ENCODE assay signal across 17 mouse cellular contexts in genomic region chr15:11297960-11298359, GRCm38 (mm10).
"Had no signal": no experiment of that assay in that cellular context is flagged by ENCODE, and none has a peak within 500 bp of the region (broad histone marks: within the 10 kb centered on the region; RNA-seq: fewer than 3 reads in every experiment).

No protein-coding gene starts in this region.

- H3K9me3 ChIP-seq: limb, embryonic 12.5 days; liver, embryonic 13.5 days; lung, embryonic 15.5 days; stomach, embryonic 15.5 days had no signal

- H3K36me3 ChIP-seq: limb, embryonic 12.5 days; liver, embryonic 13.5 days; lung, embryonic 15.5 days; stomach, embryonic 15.5 days had no signal

- H3K9ac ChIP-seq: limb, embryonic 12.5 days; liver, embryonic 13.5 days; liver, postnatal 0 days; lung, embryonic 15.5 days; stomach, embryonic 15.5 days had no signal

- H3K4me3 ChIP-seq: limb, embryonic 12.5 days; liver, embryonic 13.5 days; lung, embryonic 15.5 days; megakaryocyte, embryonic 14.5 days; stomach, embryonic 15.5 days had no signal

- H3K27me3 ChIP-seq: limb, embryonic 12.5 days; liver, embryonic 13.5 days; lung, embryonic 15.5 days; stomach, embryonic 15.5 days had no signal

- DNase-seq: kidney, adult 8-10 months; kidney, postnatal 25 days; layer of hippocampus, adult 9-11 months; layer of hippocampus, postnatal 36 days; liver; liver, embryonic 13.5 days; liver, postnatal 0 days; lung, postnatal 14 days; right cerebral cortex, postnatal 4 days; thymus, adult 2 months; thymus, postnatal 25 days had no signal

- H3K4me2 ChIP-seq: limb, embryonic 12.5 days; liver, embryonic 13.5 days; lung, embryonic 15.5 days; midbrain, embryonic 11.5 days; stomach, embryonic 15.5 days had no signal

- ATAC-seq: liver, postnatal 0 days had no signal

- H3K4me1 ChIP-seq: liver, embryonic 13.5 days; lung, embryonic 15.5 days; megakaryocyte, embryonic 14.5 days; stomach, embryonic 15.5 days had no signal

- H3K27ac ChIP-seq: limb, embryonic 12.5 days; liver, embryonic 13.5 days; lung, embryonic 15.5 days; macrophage; stomach, embryonic 15.5 days had no signal
